Mouse (Mus musculus) WW6 (cell line): ENCODE results near the gene Ulk2.
"Not testable (repeated sequence)": the region's sequence is repeated elsewhere in the genome, so short reads cannot be mapped to it uniquely, and the experiment has no call there.

Source experiments
- DNase-seq: peaks from one replicate; pipeline ENCODE4 v3.0.0-alpha.2; 2013; ENCODE audit warnings: low read depth, low spot score

Ulk2 gene

DNA sequence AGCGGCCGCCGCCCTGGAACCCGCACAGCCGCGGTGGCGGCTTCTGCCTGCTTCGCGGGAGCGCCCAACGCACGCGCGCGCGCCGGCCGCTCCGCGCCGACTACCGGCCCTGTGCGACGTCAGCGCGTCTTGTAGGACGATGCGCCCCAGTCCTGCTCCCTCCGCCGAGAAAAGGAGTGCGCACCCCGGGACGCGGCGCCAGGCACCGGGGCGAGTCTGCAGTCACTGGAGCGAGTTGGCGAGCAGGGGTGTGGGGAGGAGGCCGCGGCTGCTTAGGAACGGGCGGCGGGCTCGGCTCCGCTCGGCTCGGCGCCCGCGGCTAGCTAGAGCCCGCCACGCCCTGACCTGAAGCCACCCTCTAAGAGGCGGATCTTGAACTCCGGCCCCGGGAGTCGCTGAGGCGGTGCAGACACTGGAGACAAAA is at the start of gene Ulk2:
Gene Ulk2 (minus strand): TSS at position 86 of the 424 bp plus-strand sequence.
- peak; percentile 85 for DNase-seq

DNA sequence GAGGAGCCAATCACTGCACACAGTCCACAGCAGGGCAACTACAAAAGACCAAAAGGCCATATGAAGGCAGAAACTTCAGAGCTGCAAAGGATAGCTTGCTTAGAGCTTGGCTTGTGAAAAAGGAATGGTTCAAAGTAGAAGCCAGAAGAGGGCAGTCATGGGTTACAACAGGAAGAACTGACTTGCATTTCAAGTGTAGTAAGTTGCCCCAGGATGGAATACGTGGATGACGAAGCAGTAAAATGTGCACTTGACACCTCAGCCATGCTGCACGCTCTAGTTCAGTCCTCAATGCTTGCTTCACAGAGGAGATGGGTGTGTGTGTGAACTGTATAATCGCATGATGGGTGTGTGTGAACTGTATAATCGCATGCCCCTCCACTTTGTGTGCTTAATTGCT is 27.3 kb upstream of the Ulk2 start:
- DNase-seq: peak; percentile 14

DNA sequence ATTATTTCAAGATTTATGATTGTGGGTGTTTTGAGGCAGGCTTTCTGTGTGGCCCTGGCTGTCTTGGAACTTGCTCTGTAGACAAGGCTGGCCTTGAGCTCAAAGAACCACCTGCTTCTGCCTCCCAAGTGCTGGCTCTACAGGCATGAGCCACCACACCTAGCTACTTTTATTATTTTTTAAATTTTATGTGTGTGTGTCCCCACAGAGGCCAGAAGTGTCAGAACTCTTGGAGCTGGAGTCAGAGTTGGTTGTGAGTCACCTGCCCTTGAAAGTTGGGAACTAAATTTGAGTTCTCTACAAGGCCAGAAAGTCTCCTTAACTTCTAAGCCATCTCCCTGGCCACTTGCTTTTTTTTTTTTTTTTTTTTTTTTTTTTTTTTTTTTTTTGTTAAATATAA is 25.0 kb upstream of the Ulk2 start:
- DNase-seq: no peak

DNA sequence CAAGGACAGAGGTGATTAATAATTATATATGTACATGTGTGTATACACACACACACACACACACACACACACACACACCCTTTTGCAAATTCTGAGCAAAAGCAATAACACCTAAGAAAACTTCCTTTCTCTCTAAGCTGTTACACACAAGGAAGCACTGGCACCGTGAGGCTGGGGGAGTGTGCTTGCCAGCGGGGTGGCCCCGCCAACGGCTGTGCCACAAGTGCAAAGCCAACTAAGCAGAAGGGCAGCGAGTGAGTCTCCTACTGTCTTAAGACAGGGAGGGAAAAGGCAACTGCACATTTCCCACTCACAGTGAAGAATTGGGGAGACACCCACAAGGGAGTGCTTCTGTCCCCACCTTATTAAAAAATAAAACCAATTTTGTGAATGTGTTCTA is 17.0 kb upstream of the Ulk2 start:
- no peak for DNase-seq

DNA sequence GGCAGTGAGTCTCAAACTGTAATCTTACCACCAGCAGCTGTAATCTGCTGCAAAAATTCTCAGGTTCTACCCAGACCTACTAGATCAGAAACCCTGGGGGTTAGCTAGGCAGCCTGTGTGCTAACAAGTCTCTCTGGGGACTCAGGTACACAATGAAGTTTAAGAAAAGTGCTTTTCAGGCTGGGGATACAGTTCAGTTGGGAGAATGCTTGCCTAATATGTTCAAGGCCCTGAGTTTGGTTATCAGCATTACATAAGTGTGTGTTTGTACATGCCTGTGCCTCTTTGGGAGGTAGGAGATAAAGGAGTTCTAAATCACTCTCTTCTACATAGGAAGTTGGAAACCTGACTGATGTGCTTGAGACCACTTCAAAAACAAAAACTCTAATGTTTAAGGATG is 12.0 kb upstream of the Ulk2 start:
- no peak for DNase-seq

DNA sequence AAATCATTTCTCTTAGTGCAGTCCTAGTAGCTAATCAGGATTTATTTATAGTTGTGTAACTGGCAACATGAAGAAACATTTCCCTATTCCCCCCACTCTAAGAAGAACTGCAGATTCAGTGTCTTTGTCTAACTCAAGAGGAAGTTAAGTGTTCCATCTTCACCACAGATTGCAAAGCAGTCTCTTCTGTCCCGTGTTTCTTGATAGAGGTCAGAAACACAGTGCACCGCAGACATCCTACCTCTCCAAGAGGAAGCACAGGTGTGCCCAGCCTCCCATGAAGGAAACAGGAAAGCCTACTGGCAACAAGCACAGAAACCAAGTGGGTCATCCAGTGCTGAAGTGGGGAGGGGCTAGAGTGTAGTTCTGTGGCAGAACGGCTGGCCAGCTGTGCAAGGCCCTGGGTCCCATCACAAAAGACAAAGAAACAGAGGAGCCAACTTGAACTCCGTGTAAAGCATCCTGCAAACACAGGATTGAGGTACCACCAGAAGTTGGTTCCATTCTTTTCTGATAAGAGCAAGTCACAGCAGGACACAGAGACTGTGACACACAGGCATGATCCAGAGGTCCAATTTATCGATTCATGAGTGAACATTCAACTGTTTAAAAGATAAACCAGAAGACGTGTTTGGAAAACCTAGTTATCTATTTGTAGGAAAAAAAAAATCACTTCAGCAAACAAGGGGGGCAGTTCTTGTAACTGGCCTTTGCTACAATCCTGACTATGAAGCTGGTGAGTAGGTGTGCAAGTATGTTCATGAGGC is 7.1 kb upstream of the Ulk2 start:
- DNase-seq: no peak

DNA sequence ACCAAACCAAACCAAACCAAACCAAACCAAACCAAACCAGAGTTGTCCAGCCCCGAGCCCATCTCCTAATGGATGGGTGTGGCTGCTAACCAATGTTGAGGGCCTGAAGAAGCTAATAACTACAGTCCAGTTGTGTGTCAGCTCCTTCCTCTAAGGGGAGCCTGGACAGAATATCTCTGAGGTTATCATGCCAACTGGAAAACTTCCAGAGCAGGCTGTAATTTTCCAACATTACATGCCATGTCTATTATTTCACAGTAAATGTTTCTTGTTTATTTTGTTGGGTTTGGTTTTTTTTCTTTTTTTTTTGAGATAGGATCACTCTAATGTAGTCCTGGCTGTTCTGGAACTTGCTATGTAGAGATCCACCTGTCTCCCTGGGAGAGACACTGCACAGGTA is 4.4 kb upstream of the Ulk2 start:
- DNase-seq: no peak

DNA sequence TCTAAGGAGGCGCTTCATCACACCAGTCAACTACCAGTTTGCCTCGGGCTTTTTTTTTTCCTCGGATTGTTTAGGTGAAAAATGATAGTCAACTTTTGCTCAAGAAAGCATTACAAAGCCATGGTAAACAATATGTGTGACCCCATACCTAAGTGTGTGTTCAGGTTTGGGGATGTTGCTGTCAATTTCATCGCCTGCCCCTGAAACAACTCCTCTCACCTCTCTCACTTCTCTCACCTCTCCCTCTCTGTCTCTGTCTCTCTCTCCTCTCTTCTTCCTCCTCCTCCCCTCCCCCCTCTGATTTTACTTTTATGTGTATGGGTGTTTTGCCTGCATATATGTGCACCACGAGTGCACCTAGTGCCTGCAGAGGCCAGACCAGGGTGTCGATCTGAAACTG is 666 bp upstream of the Ulk2 start:
- no peak for DNase-seq

DNA sequence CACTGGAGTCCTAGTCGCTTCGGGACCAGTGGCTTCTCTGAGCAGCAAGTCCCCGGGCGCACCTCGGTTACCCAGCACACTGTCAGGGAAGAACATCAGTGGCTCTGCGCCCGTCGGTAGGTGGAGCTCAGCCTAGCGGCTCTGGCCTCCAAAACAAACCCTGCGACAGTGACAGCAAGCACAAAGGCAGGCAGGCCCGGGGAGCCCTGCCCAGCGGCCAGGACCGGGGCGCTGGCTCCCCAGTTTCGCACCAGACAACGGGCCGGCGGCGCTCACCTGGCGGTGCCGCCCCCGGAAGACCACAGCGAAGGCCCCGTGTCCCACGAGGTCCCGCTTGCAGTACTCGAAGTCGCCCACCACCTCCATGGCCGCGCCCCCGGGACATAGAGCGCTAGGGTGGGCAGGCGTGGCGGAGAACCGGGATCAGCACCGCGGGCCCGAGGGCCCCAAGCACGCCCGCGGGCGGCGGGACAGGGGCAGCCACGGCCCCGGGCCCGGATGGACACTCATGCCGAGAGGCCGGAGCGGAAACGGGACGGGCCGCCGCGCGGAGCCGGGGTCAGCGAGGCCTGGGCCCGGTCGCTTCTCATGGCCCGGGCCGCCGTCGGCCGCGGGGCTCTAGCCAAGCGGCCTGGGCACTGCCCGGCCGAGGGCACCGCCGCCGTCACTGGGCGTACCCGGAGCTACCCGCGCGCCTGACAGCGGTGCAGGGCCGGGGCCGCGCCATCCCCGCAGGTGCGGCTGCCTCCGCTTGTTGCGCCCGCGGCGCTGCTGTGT is 474 bp downstream of the Ulk2 start:
- DNase-seq: peak; percentile 62

DNA sequence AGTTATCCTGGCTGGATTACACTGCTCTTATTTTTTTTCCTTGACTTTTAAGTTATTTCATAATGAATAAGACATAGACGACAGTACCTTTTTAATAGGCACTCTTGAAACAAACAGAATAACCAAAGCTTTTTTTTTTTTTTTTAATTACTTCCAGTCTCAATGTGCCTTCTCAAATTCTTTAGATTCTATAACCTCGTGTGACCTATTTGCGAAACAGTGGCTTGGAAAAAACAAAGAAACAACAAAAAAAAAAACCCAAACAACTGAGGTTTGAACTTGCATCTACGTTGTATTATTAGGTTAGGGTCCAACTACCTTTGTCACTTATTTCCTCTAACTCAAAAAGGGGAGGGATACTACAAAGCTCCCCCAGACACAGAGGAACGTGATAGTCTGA is 1.2 kb downstream of the Ulk2 start:
- DNase-seq: no peak

DNA sequence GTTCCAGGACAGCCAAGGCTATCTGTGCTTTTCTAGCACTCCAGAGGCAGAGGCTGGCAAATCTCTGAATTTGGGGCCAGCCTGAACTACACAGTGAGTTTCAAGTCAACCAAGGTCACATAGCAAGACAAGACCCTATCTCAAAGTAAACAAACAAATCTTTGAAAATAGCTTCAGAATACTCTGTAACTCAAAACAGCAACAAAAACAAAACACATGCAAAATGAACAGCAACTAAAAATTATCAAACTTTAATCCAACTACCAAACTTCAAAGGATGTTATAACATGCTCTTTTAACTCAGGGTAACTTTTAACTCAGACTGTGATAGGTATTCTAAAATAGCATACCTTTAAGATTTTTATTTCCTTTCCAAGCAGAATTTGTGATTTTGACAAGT is 2.0 kb downstream of the Ulk2 start:
- DNase-seq: no peak

DNA sequence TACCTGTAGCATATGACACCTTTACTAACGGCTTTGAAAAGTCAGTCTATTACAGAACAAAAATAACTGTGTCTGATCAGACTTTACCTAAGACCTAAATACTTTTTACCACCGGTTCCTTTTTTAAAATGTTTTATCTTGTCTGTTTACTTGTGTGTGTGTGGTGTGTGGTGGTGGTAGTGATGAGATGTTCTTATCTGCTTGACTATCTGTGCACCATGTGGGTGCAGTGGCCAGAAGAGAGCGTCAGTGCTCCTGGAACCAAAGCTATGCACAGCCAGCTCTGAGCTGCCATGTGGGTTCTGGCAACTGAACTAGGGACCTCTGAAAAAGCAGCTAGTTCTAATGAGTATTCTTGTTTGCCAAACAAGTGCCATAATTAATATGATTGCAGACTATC is 3.7 kb downstream of the Ulk2 start:
- DNase-seq: no peak

DNA sequence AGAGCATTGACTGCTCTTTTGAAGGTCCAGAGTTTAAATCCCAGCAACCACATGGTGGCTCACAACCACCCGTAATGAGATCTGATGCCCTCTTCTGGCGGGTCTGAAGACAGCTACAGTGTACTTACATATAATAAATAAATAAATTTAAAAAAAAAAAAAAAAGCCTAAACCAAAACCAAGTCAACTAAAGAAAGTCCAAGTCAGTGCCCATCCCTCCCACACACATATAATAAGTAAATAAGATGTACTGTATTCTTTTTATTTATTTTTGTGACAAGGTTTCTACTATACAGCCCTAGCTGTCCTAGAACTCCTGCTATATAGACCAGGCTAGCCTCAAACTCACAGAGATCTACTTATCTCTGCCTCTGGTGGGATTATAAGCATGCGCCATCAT is 14.2 kb downstream of the Ulk2 start:
- DNase-seq: not testable (repeated sequence)

DNA sequence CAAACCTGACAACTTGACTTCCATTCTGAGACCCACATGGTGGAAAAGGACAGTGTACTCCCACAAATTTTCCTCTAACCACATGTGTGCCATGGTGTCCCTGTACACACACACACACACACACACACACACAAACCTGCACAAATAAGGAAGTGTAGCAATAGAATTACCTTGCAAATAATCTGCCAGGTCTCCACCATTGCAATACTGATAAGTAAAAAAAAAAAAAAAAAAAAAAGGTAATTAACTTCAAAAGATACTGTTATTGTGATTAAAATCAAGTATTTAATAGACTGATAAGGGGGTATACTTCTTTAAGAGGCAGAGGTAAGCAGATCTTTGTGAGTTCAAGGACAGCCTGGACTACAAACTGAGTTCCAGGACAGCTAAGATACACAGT is 14.9 kb downstream of the Ulk2 start:
- DNase-seq: no peak

DNA sequence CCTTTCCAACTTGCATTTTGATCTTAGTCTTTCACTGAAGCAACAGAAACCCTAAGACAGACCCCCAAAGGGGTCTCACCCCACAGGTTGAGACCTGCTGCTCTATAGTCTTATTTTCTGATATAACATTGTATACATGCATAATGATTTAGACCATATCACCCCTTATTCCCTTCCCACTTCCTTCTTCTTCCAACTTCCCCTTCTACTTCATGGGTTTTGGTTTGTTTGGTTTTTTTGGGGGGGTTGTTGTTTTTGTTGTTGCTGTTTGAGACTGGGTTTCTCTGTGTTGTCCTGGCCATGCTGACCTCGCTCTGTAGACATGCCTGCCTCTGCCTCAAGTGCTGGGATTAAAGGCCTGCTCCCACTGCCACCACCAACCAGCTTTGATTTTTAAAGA is 15.7 kb downstream of the Ulk2 start:
- no peak for DNase-seq

DNA sequence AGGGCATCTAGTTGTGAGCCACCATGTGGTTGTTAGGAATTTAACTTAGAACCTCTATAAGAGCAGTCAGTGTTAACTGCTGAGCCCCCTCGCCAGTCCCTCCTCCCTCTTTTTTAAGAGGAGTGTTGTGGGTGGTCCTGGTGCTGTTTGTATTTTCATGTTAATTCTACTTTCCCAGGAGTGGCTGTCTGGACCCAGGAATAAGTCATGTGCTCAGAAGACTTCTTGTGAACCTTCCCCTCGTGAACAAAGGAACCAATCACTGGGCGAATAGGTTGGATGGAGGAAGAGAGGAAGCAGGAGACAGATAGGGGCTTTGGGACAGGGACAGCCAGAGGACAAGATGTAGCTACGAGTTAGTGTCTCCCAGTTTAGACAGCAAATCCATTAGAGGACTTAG is 45.1 kb downstream of the Ulk2 start:
- DNase-seq: peak; percentile 79

DNA sequence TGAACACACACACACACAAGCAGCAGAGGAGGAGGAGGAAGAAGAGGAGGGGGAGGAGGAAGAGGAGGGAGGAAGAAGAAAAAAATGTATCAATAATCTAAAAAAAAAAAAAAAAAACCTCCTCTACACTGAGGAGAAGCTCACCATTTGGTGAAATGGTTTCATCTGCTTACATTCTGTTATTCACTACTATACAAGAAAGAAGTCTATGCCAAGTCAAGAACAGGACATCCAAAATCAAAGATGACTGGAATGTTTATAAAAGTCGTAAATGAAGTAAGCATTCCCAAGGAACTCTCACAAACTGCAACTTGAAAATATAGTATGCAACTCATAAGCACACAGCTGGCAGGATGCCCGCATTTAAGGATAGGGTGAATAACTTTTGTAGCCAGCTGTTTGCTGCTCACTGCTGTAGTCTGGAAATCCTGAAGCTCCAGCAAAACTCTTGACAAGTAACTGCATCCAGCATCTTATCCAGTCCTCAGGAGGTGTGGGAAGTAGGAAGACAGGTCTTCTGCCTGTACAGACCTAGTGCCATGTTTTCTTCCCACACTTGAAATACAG is 46.2 kb downstream of the Ulk2 start:
- DNase-seq: no peak

DNA sequence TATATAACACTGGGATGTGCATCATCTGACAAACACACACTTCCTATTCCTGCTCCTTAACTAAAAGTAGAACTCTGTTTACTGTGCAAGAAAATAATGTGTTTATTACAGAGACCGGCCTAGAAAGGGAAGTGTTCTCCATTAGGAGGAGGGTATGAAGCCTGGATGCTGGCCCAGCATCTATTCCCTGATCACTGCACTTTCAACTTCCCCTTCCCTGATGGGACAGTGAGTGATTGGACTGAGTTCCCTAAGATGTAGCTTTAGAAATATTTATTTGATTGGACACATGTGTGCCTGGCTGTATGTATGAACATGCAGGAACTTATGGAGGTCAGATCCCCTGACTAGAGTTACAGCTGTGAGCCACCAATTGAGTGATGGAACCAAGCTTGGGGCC is 61.4 kb downstream of the Ulk2 start:
- no peak for DNase-seq

DNA sequence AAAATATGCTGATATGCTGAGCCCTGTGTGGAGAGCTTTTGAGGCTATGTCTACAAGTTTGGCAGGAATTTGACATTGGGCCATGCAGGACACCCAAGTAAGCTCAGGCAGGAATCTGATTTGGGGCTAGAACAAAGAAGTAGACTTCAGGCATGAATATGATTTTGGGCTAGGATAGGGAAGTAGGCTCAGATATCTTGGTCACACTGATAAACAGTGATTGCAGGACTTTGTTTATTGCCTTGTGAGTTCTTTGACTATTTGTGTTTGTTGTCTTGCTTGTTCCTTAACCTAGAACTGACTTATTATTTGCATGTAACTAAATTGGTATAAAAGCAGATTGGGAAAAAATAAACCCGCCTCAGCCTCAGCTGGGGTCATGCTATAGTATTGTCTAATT is 66.3 kb downstream of the Ulk2 start:
- no peak for DNase-seq

DNA sequence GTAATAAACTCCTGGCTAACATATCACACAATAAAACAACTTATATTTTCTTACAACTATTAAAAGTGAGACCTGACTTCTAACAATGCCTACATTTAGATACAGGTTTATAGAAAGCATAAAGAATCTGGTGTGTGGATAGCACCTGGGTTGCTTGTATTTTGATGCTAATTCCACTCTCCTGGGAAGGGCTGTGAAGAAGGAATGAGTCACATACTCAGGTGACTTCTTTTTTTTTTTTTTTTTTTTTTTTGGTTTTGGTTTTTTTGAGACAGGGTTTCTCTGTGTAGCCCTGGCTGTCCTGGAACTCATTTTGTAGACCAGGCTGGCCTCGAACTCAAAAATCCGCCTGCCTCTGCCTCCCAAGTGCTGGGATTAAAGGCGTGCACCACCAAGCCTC is 72.3 kb downstream of the Ulk2 start:
- DNase-seq: not testable (repeated sequence)

DNA sequence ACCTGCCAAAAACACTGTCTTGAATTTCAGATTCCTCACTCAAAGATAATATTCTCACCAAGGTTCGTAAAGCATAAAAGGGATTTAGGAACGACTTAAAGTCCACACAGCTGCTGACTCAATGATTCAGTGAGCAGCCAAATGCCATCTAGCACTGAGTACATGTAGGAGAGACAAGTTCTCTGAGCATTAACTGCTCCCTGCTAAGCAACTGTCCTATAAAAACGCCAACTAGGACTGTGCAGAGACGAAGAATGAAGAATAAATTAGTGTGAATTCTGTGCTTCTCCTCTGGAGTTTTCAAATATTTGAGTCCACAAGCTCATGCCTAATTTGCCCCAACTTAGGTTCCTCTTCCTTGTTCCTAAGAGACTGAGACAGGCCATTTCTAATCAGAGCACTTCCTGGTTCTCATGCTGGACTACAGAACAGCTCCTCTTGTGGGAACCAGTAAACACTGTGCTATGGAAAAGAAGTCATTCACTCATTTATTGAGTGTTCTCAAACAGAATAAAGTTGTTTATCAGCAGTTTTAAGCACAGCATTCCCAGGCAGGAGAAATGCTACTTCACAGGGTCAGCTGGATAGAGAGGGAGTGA is 80.2 kb downstream of the Ulk2 start:
- DNase-seq: no peak

DNA sequence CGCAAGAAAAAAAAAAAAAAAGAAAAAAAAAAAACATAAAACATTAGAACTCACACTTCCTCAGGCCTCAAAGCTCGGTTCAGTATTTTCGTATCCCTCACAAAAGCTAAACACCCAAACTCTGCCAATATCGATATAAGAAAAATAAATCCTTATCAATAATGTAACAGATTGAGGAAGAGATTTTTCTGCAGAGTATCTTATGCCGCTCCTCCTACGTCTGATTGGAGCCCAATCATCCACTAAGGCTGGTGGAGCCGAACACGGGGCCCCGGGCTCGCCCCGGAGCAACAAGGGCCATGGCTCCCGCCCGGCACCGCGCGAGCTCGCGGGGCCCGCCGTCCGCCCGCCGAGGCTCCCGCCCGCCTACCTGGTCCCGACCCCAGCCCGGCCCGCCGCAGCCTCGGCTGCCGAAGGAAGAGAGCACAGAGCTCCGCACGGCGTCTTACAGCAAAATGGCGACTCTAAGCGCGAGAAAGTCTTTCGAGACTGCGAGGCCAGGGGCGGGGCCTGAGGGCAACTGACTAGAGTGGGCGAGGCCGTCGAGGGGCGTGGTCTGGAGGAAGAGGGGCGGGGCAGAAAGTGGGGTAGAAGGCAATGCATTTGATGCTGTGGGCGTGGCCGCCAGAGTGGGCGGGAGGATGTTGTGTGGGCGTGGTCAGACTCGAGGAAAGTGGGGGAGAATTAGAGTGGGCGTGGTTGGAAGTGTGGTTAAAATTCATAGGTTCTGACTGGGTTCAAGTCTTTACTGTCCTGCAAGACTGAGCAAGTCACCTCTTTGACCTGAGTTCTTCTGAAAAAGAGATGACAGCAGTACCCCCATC is 93.1 kb downstream of the Ulk2 start, which contains the start of gene Prpsap2:
Gene Prpsap2 (minus strand): TSS at position 505 of the 824 bp plus-strand sequence.
- peak; percentile 99 for DNase-seq
